Mouse (Mus musculus) hindbrain, embryonic 16.5 days (tissue): ENCODE results near the gene Gp1ba. TPM values are rescaled to one million over a fixed set of nuclear protein-coding genes. Genes with fewer than 3 reads are reported as not detected.

Source experiments
- ATAC-seq: fragments of 200-750 bp; cut with Nextera tagmentation; 2 replicates; pipeline ENCODE4 v1.8.0; 2017; ENCODE audit warnings: moderate TSS enrichment, moderate library complexity
- H3K27ac ChIP-seq: fragments of 300-500 bp; sonication (generic); 2 replicates; pipeline ENCODE4 v1.5.1; 2014; ENCODE audit warnings: low read depth, mild to moderate bottlenecking, control low read depth, low read length, moderate library complexity
- H3K27me3 ChIP-seq: fragments of 300-500 bp; sonication (generic); replicated peaks from 2 replicates; pipeline ENCODE4 v1.6.1; 2014; ENCODE audit warnings: low read length; ENCODE audit not compliant: control insufficient read depth, insufficient read depth
- H3K36me3 ChIP-seq: fragments of 300-500 bp; sonication (generic); 2 replicates; pipeline ENCODE4 v1.6.1; 2014; ENCODE audit warnings: mild to moderate bottlenecking, low read length, moderate library complexity, mixed read lengths; ENCODE audit not compliant: control insufficient read depth, insufficient read depth
- H3K4me1 ChIP-seq: fragments of 300-500 bp; sonication (generic); 2 replicates; pipeline ENCODE4 v1.6.1; 2014; ENCODE audit warnings: low read depth, low read length; ENCODE audit not compliant: control insufficient read depth, insufficient read depth
- H3K4me2 ChIP-seq: fragments of 300-500 bp; sonication (generic); 2 replicates; pipeline ENCODE4 v1.6.1; 2014; ENCODE audit warnings: mild to moderate bottlenecking, low read length, control low read depth, moderate library complexity
- H3K4me3 ChIP-seq: fragments of 300-500 bp; sonication (generic); 2 replicates; pipeline ENCODE4 v1.5.1; 2014; ENCODE audit warnings: mild to moderate bottlenecking, low read length, control low read depth, moderate library complexity
- H3K9ac ChIP-seq: fragments of 300-500 bp; sonication (generic); 2 replicates; pipeline ENCODE4 v1.6.1; 2014; ENCODE audit warnings: low read depth, mild to moderate bottlenecking, control low read depth, low read length, moderate library complexity
- H3K9me3 ChIP-seq: fragments of 300-500 bp; sonication (generic); 2 replicates; pipeline ENCODE4 v1.6.1; 2014; ENCODE audit warnings: mild to moderate bottlenecking, low read length, moderate library complexity; ENCODE audit not compliant: control insufficient read depth
- WGBS: fragments of 180-500 bp; shearing (Covaris S2); extraction: QIAGEN DNeasy Blood & Tissue Kit; methylation state at CpG from one replicate; pipeline ENCODE4 v1.1.7; 2014; 5-methylcytosine and 5-hydroxymethylcytosine counted together
- polyA plus RNA-seq: library from polyadenylated mRNA; unstranded; fragments of >200 nt; fragmentation: Nextera tagmentation; extraction: Ambion mirVana; gene quantifications from 2 replicates; pipeline ENCODE4 v1.2.1, GENCODE M21; 2015

The Gp1ba gene
- polyA plus RNA-seq, 1 experiment from 2014 or later, result 0.29 TPM

DNA sequence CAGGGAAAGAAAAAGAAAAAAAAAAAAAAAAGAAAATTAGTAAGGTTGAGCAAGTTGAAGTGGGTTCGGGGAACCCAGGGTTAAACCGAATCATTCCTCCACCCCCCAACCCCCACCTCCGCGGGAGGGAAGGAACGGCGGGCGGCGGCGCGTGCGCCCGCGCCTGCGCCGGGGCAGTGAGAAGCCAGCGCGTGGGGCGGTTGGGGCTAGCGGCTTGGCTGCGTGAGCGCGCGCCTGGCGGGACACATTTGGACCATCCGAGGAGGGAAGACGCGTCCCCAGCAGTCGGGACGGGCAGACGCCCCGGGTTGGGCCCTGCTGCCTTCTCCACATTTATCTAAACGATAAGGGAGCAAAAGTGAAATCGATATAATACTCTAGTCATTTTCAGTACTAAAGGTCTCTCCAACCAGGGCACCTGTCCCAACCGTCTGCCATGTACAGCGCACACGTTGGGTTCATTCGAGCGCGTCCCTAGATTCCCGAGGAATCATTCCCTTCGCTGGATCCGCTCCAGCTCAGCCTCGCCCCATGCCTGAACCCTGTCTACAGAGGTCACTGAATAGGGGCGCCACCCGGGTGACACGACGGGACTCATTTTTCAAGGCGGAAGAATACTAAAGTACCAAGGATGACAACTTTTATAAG is 16.1 kb downstream of the Gp1ba start:
- 0% methylated on average over 46 of the region's 48 CpGs for WGBS
- H3K27ac ChIP-seq, result peak overlapping the region; percentile 98
- H3K4me2 ChIP-seq, result peak overlapping the region; percentile 64
- H3K4me1 ChIP-seq, result peaks cover 27% of the 10 kb centered on the region
- H3K36me3 ChIP-seq, result peaks cover 11% of the 10 kb centered on the region
- ATAC-seq, result peak; percentile 57
- H3K9ac ChIP-seq, result peak overlapping the region; percentile 99
- no peaks in the 10 kb centered on the region for H3K27me3 ChIP-seq
- no peaks in the 10 kb centered on the region for H3K9me3 ChIP-seq
- H3K4me3 ChIP-seq, result peak overlapping the region; percentile 100

- under 1% methylated on average over 57 of the region's 61 CpGs for WGBS
- H3K9ac ChIP-seq, result peak overlapping the region; percentile 99
- no peaks in the 10 kb centered on the region for H3K9me3 ChIP-seq
- H3K4me2 ChIP-seq, result peak overlapping the region; percentile 64
- peak overlapping the region; percentile 100 for H3K4me3 ChIP-seq
- H3K27me3 ChIP-seq, result no peaks in the 10 kb centered on the region
- peaks cover 11% of the 10 kb centered on the region for H3K36me3 ChIP-seq
- peak overlapping the region; percentile 98 for H3K27ac ChIP-seq
- H3K4me1 ChIP-seq, result peaks cover 27% of the 10 kb centered on the region
- no peak for ATAC-seq
Measured at GRCm38 (mm10) chr11:70655571-70656455, 16.9 kb downstream of the Gp1ba start.

- peak overlapping the region; percentile 64 for H3K4me2 ChIP-seq
- peak overlapping the region; percentile 100 for H3K4me3 ChIP-seq
- ATAC-seq, result no peak
- 9% methylated on average over 16 of the region's 16 CpGs for WGBS
- no peaks in the 10 kb centered on the region for H3K27me3 ChIP-seq
- peaks cover 4% of the 10 kb centered on the region for H3K36me3 ChIP-seq
- H3K9ac ChIP-seq, result peak overlapping the region; percentile 69; the same call in 1 of the 2 replicates
- H3K9me3 ChIP-seq, result no peaks in the 10 kb centered on the region
- H3K4me1 ChIP-seq, result peaks cover 27% of the 10 kb centered on the region
- H3K27ac ChIP-seq, result no peak overlapping the region
Measured at GRCm38 (mm10) chr11:70656456-70656927, 17.6 kb downstream of the Gp1ba start.

DNA sequence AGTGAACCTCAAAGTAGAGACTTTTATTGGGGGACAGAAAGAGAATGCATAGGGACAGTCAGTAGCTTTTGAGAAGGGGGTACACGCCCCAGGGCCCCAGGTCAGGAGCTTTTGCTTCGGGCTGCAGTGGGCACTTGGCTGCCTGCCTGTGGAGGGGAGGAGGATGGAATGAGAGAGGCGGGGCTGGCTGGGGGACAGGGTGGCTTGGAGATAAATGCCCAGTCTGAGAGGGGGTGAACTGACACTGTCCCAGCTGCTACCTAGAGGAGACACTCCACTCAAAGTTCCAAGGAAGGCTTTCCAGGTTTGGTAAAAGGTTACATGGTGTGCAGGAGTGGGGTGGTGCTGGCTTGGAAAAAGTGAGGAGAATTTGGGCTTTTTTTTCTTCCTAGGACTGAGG is 18.0 kb downstream of the Gp1ba start, which contains the start of gene Eno3:
Gene Eno3, plus strand, starts transcription at position 239 of the 400 bp plus-strand sequence.
- peaks cover 25% of the 10 kb centered on the region for H3K4me1 ChIP-seq
- H3K27ac ChIP-seq, result peak within 1 kb of the TSS; percentile 98
- H3K36me3 ChIP-seq, result peaks cover 3% of the 10 kb centered on the region; the same call in 1 of the 2 replicates
- H3K4me3 ChIP-seq, result peak within 1 kb of the TSS; percentile 100
- peak within 1 kb of the TSS; percentile 64 for H3K4me2 ChIP-seq
- no peak for ATAC-seq
- no peaks in the 10 kb centered on the region for H3K9me3 ChIP-seq
- 10% methylated on average over 3 of the region's 3 CpGs for WGBS
- H3K9ac ChIP-seq, result peak within 1 kb of the TSS; percentile 69
- no peaks in the 10 kb centered on the region for H3K27me3 ChIP-seq

DNA sequence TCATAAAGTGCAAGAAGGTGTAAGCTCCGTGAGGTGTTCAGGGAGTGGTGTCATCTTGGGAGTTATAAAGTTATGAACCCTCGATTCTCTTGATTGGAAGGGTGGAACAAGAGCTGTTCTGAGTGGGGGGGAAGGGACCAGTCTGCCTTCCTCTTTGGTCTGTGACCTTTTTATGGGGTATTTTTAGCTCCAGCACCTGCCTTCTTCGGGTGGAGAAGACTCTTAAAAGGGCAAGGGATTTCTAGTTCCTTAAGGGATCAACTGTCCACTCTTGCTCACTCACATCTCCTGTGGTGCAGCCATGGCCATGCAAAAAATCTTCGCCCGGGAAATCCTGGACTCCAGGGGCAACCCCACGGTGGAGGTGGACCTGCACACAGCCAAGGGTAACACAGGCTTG is 18.7 kb downstream of the Gp1ba start:
- peaks cover 19% of the 10 kb centered on the region for H3K4me1 ChIP-seq
- H3K36me3 ChIP-seq, result peaks cover 7% of the 10 kb centered on the region; the same call in 1 of the 2 replicates
- H3K9me3 ChIP-seq, result no peaks in the 10 kb centered on the region
- no peak overlapping the region for H3K4me2 ChIP-seq
- no peak for ATAC-seq
- WGBS, result 55% methylated on average over 6 of the region's 6 CpGs
- H3K4me3 ChIP-seq, result no peak overlapping the region
- H3K9ac ChIP-seq, result no peak overlapping the region
- no peaks in the 10 kb centered on the region for H3K27me3 ChIP-seq
- H3K27ac ChIP-seq, result no peak overlapping the region

DNA sequence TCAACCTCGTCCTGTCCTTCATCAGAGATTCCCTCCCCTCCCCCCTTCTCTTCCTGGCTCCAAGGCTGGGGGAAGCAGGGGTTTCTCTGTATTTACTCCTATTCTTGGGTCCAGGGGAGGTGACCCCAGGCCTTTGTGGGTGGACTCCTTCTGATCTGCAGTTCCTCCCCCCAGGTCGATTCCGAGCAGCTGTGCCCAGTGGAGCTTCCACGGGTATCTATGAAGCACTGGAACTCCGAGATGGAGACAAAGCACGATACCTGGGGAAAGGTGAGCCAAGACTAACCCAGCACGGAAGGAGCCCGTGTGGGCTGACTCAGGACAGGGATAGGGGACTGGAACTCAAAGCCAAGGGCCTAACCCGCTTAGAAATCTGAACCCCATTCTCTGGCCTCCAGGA is 19.1 kb downstream of the Gp1ba start:
- H3K9me3 ChIP-seq, result no peaks in the 10 kb centered on the region
- H3K36me3 ChIP-seq, result peaks cover 7% of the 10 kb centered on the region; the same call in 1 of the 2 replicates
- no peak overlapping the region for H3K9ac ChIP-seq
- ATAC-seq, result no peak
- no peak overlapping the region for H3K4me2 ChIP-seq
- 65% methylated on average over 9 of the region's 9 CpGs for WGBS
- H3K4me3 ChIP-seq, result no peak overlapping the region
- peaks cover 15% of the 10 kb centered on the region for H3K4me1 ChIP-seq
- no peaks in the 10 kb centered on the region for H3K27me3 ChIP-seq
- H3K27ac ChIP-seq, result no peak overlapping the region

DNA sequence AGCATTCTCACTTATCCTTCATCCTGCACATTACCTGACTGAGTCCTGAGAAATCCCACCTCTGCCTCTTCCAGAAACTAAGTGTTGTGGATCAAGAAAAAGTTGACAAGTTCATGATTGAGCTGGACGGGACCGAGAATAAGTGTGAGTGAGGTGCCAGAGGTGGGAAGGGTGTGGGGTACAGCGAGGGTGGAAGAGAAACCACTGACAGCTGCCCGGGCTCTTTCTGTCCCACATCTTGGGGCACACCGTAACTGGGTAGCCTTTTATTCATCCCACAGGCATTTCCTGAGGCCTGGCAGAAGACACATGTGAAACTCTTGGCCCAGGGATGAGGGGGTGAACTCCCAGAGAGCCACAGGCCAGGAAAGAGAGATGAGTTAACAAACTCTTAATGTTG is 19.6 kb downstream of the Gp1ba start:
- no peak for ATAC-seq
- H3K27ac ChIP-seq, result no peak overlapping the region
- H3K36me3 ChIP-seq, result peaks cover 7% of the 10 kb centered on the region; the same call in 1 of the 2 replicates
- H3K27me3 ChIP-seq, result no peaks in the 10 kb centered on the region
- H3K4me2 ChIP-seq, result no peak overlapping the region
- H3K9me3 ChIP-seq, result no peaks in the 10 kb centered on the region
- 87% methylated on average over 5 of the region's 5 CpGs for WGBS
- H3K4me1 ChIP-seq, result peaks cover 12% of the 10 kb centered on the region
- no peak overlapping the region for H3K4me3 ChIP-seq
- H3K9ac ChIP-seq, result no peak overlapping the region

DNA sequence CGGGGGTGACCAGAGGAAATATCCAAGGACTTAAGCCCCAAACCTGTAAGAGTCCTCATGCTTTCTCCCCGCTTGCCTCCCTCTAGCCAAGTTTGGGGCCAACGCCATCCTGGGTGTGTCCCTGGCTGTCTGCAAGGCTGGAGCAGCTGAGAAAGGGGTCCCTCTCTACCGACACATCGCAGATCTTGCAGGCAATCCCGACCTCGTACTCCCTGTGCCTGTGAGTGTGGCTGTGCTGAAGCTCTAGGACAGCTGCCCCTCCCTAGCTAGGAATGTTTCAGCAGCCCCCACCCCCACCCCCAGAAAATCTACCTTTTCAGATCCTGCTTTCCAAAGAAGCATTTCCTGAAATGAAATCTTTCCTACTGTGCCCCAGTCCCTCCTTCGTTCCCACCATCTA is 20.0 kb downstream of the Gp1ba start:
- Histone ChIP-seq H3K27me3 (no peaks in the 10 kb centered on the region), H3K9me3 (no peaks in the 10 kb centered on the region), H3K4me1 (peaks cover 12% of the 10 kb centered on the region), H3K27ac (no peak overlapping the region), H3K36me3 (peaks cover 10% of the 10 kb centered on the region), H3K4me3 (no peak overlapping the region), H3K4me2 (no peak overlapping the region), H3K9ac (no peak overlapping the region)
- no peak for ATAC-seq
- 80% methylated on average over 8 of the region's 8 CpGs for whole genome bisulfite sequencing

DNA sequence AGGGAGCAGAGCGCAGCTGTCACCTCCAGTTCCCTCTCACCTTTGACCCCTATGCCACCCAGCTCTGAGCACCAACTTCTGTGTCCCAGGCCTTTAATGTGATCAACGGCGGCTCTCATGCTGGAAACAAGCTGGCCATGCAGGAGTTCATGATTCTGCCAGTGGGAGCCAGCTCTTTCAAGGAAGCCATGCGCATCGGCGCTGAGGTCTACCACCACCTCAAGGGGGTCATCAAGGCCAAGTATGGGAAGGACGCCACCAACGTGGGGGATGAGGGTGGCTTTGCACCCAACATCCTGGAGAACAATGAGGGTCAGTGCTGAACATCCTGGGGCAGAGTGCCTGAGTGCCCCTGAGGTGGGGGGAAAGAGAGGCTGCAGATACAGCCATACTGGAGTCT is 21.6 kb downstream of the Gp1ba start:
- Histone ChIP-seq H3K36me3 (peaks cover 18% of the 10 kb centered on the region), H3K4me2 (no peak overlapping the region), H3K27me3 (no peaks in the 10 kb centered on the region), H3K9ac (no peak overlapping the region), H3K9me3 (no peaks in the 10 kb centered on the region), H3K4me3 (no peak overlapping the region), H3K27ac (no peak overlapping the region), H3K4me1 (peaks cover 10% of the 10 kb centered on the region)
- WGBS, result 84% methylated on average over 8 of the region's 8 CpGs
- ATAC-seq, result no peak
